Mouse (Mus musculus) ZHBTc4 (cell line): Measurements from ENCODE around the gene Fgf5.

Experiments used
- DNase-seq: peaks from one replicate; pipeline ENCODE4 v3.0.0-alpha.2; 2011; ENCODE audit warnings: low read depth, low spot score

The Fgf5 gene

GRCm38 (mm10) chr5:98300079-98300478 lies 46.1 kb downstream of the Fgf5 start:
- DNase-seq: no peak

- no peak for DNase-seq
Measured at GRCm38 (mm10) chr5:98305673-98306072, 51.7 kb downstream of the Fgf5 start.

DNA sequence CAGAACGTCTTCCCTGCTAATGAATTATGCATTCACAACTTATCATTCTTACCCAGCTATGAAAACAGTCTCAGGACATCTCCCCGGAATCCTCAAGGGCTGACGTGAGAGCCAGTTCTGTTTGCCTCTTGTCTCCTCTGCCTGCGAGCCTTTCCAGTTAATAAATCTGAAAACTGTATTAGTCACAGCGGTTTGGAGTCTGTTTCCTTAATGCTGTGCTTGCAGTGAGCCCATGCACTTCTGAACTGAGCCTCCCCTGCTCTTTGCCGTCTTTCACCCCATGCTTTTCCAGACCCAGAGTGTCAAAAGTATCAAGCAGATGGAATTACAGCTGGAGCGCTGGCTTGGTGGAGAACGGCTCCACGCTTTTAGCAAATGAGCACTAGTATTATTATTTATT lies 52.5 kb downstream of the Fgf5 start:
- DNase-seq: no peak

DNA sequence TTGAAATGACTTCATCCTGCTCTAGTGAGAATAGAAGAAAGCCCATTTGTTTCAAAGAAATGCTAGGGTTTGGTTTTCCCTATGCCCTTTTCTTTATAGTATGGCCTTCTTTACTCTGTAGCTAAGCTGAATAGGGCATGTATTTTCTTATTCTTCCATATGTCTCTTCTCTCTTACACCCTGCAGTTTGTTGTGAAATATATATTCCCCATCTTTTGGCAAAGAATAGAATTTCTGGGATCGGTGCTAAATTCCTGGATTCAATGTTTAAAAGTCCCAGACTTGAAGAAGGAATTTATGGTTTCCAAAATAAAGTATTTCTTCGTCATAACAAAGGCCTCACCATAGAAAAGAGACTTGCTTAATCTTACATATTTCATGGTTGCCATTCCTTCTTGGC lies 72.6 kb downstream of the Fgf5 start:
- no peak for DNase-seq
